Mouse (Mus musculus): Measurements from ENCODE around the gene Wdr93. TPM values are rescaled to one million over a fixed set of nuclear protein-coding genes. Genes with fewer than 3 reads are reported as not detected.
A peak's percentile ranks its signal among the peaks of the same experiment; 100 is the strongest.

The Wdr93 gene
- polyA plus RNA-seq, 1 experiment from 2014 or later: 0.11 TPM

DNA sequence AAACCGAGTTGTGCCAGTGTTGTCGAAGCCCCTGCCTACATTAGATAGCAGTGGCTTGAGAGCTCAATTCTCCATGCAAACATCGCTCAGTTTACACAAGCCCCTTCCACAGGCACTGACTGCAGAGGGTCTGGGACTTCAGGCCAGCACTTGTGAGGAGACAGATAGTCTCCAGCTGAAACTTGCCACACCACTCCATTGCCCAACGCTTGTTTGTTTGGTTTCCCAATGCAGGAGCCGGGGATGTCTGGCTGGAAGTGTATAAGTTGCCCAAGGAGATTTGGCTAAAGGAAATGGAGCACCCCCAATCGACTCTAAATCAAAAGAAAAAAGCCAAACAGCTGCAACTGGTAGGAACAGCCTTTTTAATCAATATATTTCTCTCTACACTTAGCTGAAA lies 15.2 kb downstream of the Wdr93 start:
- Histone ChIP-seq H3K4me1 (no peaks in the 10 kb centered on the region), H3K36me3 (no peaks in the 10 kb centered on the region), H3K4me3 (no peak overlapping the region), H3K27me3 (no peaks in the 10 kb centered on the region), H3K27ac (no peak overlapping the region), H3K4me2 (replicated peaks) (no peak overlapping the region), H3K9ac (no peak overlapping the region), H3K9me3 (no peaks in the 10 kb centered on the region)
- 61% methylated on average over 6 of the region's 6 CpGs for WGBS
- ATAC-seq (ENCODE audit: low FRiP score, low read depth): no peak

GRCm38 (mm10) chr7:79759766-79760165 lies 16.8 kb downstream of the Wdr93 start:
- Histone ChIP-seq H3K4me2 (replicated peaks) (no peak overlapping the region), H3K9me3 (no peaks in the 10 kb centered on the region), H3K9ac (no peak overlapping the region), H3K27ac (no peak overlapping the region), H3K4me3 (no peak overlapping the region), H3K27me3 (no peaks in the 10 kb centered on the region), H3K36me3 (no peaks in the 10 kb centered on the region), H3K4me1 (no peaks in the 10 kb centered on the region)
- ATAC-seq (ENCODE audit: low FRiP score, low read depth): no peak

- no peaks in the 10 kb centered on the region for H3K9me3 ChIP-seq
- no peaks in the 10 kb centered on the region for H3K27me3 ChIP-seq
- no peak overlapping the region for H3K9ac ChIP-seq
- H3K36me3 ChIP-seq: no peaks in the 10 kb centered on the region
- no peak for ATAC-seq (ENCODE audit: low FRiP score, low read depth)
- H3K4me3 ChIP-seq: no peak overlapping the region
- no peak overlapping the region for H3K27ac ChIP-seq
- H3K4me2 ChIP-seq (replicated peaks): no peak overlapping the region
- H3K4me1 ChIP-seq: no peaks in the 10 kb centered on the region
- 70% methylated on average over 5 of the region's 5 CpGs for WGBS
Measured at GRCm38 (mm10) chr7:79761124-79761876, 18.3 kb downstream of the Wdr93 start.

DNA sequence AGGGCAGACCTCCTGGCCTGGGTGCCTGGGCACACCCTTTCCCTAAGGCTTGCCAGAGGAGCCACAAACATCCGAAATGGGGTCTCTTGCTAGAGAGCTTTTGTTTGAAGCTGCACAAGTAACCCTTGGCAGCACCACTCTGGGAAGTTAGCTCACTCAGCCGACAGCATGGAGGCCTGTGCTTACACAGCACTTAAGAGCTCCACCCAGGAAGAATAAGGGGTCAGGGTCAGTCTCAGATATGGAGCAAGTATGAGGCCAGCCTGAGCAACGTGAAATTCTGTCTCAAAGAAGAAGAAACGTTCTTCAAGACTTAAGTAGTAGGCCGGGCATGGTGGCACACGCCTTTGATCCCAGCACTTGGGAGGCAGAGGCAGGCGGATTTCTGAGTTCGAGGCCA lies 19.1 kb downstream of the Wdr93 start:
- Histone ChIP-seq H3K9ac (no peak overlapping the region), H3K9me3 (no peaks in the 10 kb centered on the region), H3K27ac (no peak overlapping the region), H3K4me3 (no peak overlapping the region), H3K4me1 (no peaks in the 10 kb centered on the region), H3K4me2 (replicated peaks) (no peak overlapping the region), H3K27me3 (no peaks in the 10 kb centered on the region), H3K36me3 (no peaks in the 10 kb centered on the region)
- 83% methylated on average over 8 of the region's 8 CpGs for WGBS
- no peak for ATAC-seq (ENCODE audit: low FRiP score, low read depth)

- Histone ChIP-seq H3K36me3 (no peaks in the 10 kb centered on the region), H3K4me2 (replicated peaks) (no peak overlapping the region), H3K4me1 (no peaks in the 10 kb centered on the region), H3K27ac (no peak overlapping the region), H3K27me3 (no peaks in the 10 kb centered on the region), H3K4me3 (no peak overlapping the region), H3K9ac (no peak overlapping the region), H3K9me3 (no peaks in the 10 kb centered on the region)
- no peak for ATAC-seq (ENCODE audit: low FRiP score, low read depth)
- 46% methylated on average over 1 of the region's 1 CpGs for WGBS
Measured at GRCm38 (mm10) chr7:79765991-79766390, 23.0 kb downstream of the Wdr93 start.

- H3K36me3 ChIP-seq: no peaks in the 10 kb centered on the region
- H3K9me3 ChIP-seq: no peaks in the 10 kb centered on the region
- H3K4me3 ChIP-seq: no peak overlapping the region
- no peaks in the 10 kb centered on the region for H3K4me1 ChIP-seq
- H3K4me2 ChIP-seq (replicated peaks): no peak overlapping the region
- H3K27me3 ChIP-seq: no peaks in the 10 kb centered on the region
- no peak for ATAC-seq (ENCODE audit: low FRiP score, low read depth)
- WGBS: 71% methylated on average over 3 of the region's 3 CpGs
- H3K27ac ChIP-seq: no peak overlapping the region
- H3K9ac ChIP-seq: no peak overlapping the region
Measured at GRCm38 (mm10) chr7:79769664-79770063, 26.7 kb downstream of the Wdr93 start.

DNA sequence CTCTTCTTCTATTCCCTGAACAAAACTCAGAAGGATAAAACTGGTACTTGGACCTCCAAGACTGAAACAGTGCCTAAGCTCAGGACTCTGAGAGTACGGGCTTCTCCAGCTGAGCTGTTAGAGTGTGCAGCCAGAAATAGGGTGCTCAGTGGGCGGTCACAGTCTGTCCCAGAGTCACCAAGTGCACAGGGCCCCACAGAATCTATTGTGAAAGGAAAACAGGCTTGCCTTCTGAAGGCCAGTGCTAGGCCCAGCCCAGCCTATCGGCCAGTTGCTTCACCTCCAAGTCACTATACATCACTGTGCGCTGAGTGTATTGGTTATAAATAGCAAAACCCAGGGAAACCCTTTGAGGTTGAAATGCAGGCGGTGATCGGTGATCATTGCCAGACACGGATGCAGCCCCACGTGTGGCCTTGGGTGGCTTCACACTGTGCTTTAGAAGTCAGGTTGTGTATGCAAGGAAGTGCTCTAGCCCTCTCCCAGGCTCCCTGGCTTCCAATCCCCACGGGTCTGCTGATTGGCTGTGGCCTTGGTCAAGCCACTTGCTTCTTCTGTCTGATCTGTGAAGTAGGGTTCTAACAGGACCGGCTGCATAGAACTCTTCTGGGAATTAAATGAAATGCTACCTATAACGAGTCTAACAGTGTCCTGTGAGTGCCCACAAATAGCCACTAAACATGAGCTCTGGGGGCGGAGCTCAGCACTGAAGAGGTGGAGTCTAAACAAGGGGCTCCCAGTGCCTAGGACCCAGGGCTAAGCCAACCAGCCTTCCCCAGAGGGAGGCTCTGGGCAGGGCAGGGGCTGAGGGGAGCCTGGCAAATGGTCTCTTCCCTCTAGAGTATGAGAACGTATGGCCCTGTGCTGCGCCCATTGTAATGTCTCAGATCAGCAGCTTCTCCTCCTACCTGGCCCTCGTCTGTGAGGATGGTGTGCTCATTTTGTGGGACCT lies 28.9 kb downstream of the Wdr93 start:
- no peaks in the 10 kb centered on the region for H3K27me3 ChIP-seq
- H3K4me3 ChIP-seq: no peak overlapping the region
- WGBS: 34% methylated on average over 15 of the region's 15 CpGs
- no peaks in the 10 kb centered on the region for H3K4me1 ChIP-seq
- H3K27ac ChIP-seq: no peak overlapping the region
- H3K9me3 ChIP-seq: no peaks in the 10 kb centered on the region
- no peak overlapping the region for H3K9ac ChIP-seq
- H3K36me3 ChIP-seq: no peaks in the 10 kb centered on the region
- no peak for ATAC-seq (ENCODE audit: low FRiP score, low read depth)
- no peak overlapping the region for H3K4me2 ChIP-seq (replicated peaks)

GRCm38 (mm10) chr7:79780647-79781626 lies 38.0 kb downstream of the Wdr93 start:
- peak overlapping the region; percentile 52 for H3K4me2 ChIP-seq (replicated peaks)
- H3K9me3 ChIP-seq: no peaks in the 10 kb centered on the region
- H3K4me3 ChIP-seq: peak overlapping the region; percentile 16
- no peaks in the 10 kb centered on the region for H3K36me3 ChIP-seq
- peaks cover 4% of the 10 kb centered on the region; the same call in 1 of the 2 replicates for H3K4me1 ChIP-seq
- peak; percentile 44; the same call in 1 of the 2 replicates for ATAC-seq (ENCODE audit: low FRiP score, low read depth)
- WGBS: 26% methylated on average over 16 of the region's 16 CpGs
- H3K27me3 ChIP-seq: no peaks in the 10 kb centered on the region
- H3K9ac ChIP-seq: no peak overlapping the region
- no peak overlapping the region for H3K27ac ChIP-seq

DNA sequence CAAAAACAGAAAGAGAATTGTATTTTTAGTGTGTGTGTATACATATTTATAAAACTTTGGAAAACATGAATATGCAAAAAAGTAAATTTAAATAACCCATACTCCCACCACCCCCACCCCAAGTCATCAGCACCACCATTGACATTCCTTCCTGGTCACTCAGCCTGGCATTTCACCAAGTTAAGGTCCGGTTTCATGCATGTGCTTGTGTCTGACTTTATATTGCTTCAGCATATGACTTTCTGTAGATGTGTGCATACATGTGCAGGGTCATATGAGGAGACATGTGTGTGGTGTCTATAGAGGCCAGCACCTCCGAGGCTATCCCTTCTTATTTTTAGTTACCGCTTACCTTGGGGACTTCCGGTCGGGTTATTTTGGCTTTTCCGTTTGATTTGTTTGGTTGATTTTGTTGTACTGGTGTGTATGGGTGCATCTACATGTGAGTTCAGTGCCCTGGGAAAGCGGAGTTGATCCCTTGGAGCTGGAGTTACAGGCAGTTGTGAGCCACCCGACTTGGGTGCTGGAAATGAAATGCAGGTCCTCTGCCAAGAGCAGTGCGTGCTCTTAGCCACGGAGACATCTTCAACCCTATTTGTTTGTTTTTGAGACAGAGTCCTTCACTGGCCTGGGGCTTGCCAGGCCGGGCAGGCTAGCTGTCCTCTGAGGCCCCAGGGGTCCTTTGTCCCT lies 39.0 kb downstream of the Wdr93 start:
- Histone ChIP-seq H3K4me3 (no peak overlapping the region), H3K4me2 (replicated peaks) (no peak overlapping the region), H3K27me3 (no peaks in the 10 kb centered on the region), H3K36me3 (no peaks in the 10 kb centered on the region), H3K9ac (no peak overlapping the region), H3K4me1 (peaks cover 4% of the 10 kb centered on the region; the same call in 1 of the 2 replicates), H3K9me3 (no peaks in the 10 kb centered on the region), H3K27ac (no peak overlapping the region)
- ATAC-seq (ENCODE audit: low FRiP score, low read depth): no peak
- WGBS: 82% methylated on average over 11 of the region's 11 CpGs

DNA sequence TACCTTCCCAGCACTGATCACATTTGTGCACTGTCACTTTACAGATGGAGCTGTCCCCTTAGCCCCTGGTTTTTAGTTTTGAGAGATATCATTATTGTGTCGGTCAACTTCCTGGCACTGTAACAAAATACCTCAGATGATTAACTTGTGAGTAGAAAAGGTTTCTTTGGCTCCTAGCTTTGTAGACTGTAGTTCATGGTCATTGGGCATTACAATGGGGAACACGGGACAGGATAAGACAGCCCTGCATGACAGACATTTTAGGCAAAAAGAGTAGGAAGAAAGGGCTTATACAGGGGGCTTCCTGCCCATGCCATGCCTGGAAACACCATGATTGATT lies 39.5 kb downstream of the Wdr93 start:
- ATAC-seq (ENCODE audit: low FRiP score, low read depth): no peak
- Histone ChIP-seq H3K9me3 (no peaks in the 10 kb centered on the region), H3K4me2 (replicated peaks) (no peak overlapping the region), H3K36me3 (no peaks in the 10 kb centered on the region), H3K4me1 (peaks cover 4% of the 10 kb centered on the region; the same call in 1 of the 2 replicates), H3K9ac (no peak overlapping the region), H3K4me3 (no peak overlapping the region), H3K27me3 (peaks cover 4% of the 10 kb centered on the region; the same call in 1 of the 2 replicates), H3K27ac (no peak overlapping the region)
- WGBS: 89% methylated on average over 2 of the region's 2 CpGs

GRCm38 (mm10) chr7:79786295-79786694 lies 43.3 kb downstream of the Wdr93 start:
- Histone ChIP-seq H3K27me3 (peaks cover 35% of the 10 kb centered on the region), H3K36me3 (no peaks in the 10 kb centered on the region), H3K9ac (no peak overlapping the region), H3K27ac (no peak overlapping the region), H3K4me3 (no peak overlapping the region), H3K4me1 (0 out of 2 replicates have a peak, but pooled peaks cover 9% of the 10 kb centered on the region), H3K9me3 (no peaks in the 10 kb centered on the region), H3K4me2 (replicated peaks) (no peak overlapping the region)
- 17% methylated on average over 6 of the region's 6 CpGs for WGBS
- ATAC-seq (ENCODE audit: low FRiP score, low read depth): peak; percentile 48; the same call in 1 of the 2 replicates
